Mouse (Mus musculus): ENCODE results near the gene Scgb1b29. TPM values are rescaled to one million over a fixed set of nuclear protein-coding genes. Genes with fewer than 3 reads are reported as not detected.
"Not testable (repeated sequence)": the region's sequence is repeated elsewhere in the genome, so short reads cannot be mapped to it uniquely, and the experiment has no call there.

The Scgb1b29 gene
- total RNA-seq (2021): not detected
- long read RNA-seq, experiment 1: 0 reads
- long read RNA-seq, experiment 2: 0 reads

GRCm38 (mm10) chr7:32441241-32441640 is at the start of gene Scgb1b29:
Gene Scgb1b29 (plus strand): TSS chr7:32441541.
- not testable (repeated sequence) for DNase-seq (ENCODE audit: low spot score in 2 of 2)

DNA sequence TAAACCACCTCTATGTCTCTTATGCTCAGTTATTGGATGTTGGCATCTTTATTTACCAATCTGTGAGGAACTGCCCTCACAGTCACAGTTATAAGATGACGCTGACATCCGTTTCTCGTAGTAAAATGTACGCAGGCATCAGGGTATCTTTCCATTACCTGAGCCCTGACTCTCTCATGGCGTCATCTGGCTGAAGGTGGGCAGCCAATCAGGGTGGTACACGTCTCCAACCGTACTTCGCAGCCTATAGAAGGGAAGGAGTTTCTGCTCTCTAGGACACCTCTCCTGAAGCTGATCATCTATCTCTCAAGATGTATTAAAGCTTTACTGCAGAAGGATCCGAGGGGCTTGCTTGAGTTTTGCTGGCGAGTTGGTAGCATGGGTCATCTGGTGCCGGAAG is 12.7 kb upstream of the Scgb1b29 start:
- not testable (repeated sequence) for DNase-seq (ENCODE audit: low spot score in 2 of 2)

Other genes with a start within 250 kb of the Scgb1b29 start
- not detected for gene Scgb2b11, start 230.4 kb upstream of the Scgb1b29 start, total RNA-seq (2021)
- not detected for gene Scgb1b11, start 218.7 kb upstream of the Scgb1b29 start, total RNA-seq (2021)
- not detected for gene Scgb2b12, start 114.3 kb upstream of the Scgb1b29 start, total RNA-seq (2021)
- not detected for gene Scgb1b12, start 107.4 kb upstream of the Scgb1b29 start, total RNA-seq (2021)